Comparison of ENCODE assay signal across 8 mouse cellular contexts in the genomic region with DNA sequence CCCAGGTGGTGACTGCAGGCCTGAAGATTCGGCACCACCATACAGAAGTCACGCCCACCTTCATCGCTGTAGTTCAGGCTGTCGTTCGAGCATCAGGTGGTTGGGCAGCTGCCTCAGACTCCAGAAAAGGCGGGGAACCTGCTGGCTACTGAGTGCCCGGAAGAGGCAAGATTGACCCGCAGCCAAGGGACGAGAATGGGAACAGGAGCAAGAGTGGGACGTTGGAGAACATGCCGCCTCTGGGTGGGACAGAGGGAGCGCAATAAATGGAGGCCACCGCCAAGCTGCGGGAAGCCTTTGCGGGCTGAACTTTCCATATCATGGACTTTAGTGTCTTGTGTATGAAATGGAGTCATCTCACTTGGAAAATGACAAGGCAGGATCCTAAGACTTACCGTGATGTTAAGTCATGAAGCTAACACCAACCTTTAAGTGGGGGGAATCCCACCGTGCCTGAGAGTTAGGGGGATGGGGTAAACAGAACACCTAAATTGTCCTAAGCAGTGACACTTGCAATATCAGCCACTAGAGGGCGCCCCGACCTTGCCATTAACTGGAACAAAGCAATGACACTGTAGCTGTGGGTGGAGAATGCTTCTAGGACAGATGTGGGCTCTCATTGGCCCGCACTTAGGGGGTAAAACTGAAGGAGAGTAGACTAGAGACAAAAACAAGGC. TPM values are rescaled to one million over a fixed set of nuclear protein-coding genes. Genes with fewer than 3 reads are reported as not detected.
A peak's percentile ranks its signal among the peaks of the same experiment; 100 is the strongest.
DNase-seq lines count a peak whose midpoint lies in the region; ATAC-seq lines count a peak whose summit lies in the region.

No protein-coding gene starts in this region.

- peak; percentile 85 for ATAC-seq in inflammation-experienced regulatory T-cells, adult 6 months

- intact Hi-C loops in gastrocnemius, postnatal 14 days (cut with DNase I; ENCODE audit: low total_unique reads): loop anchor here (2.0 to 10.0 kb wide), 3 partner anchors 49 to 249 kb away; a partner anchor contains a TSS

- DNase-seq in adipocyte (ENCODE audit: low spot score): peak; percentile 90
- DNase-seq in embryo, embryonic 10 days (ENCODE audit: low spot score): peak; percentile 95
- peak; percentile 86 for DNase-seq in gastrocnemius, postnatal 14 days
- DNase-seq in left cerebral cortex, adult 9 months (ENCODE audit: low spot score in 2 of 2): peak; percentile 22 to 93
- peak; percentile 90 for DNase-seq in mesoderm, embryonic 11.5 days (ENCODE audit: low read depth, low spot score)
- peak; percentile 64 to 81 for DNase-seq in right cerebral cortex, postnatal 36 days (ENCODE audit: low spot score in 2 of 2)
- peak; percentile 76 to 90 for DNase-seq in urinary bladder, postnatal 4 days (ENCODE audit: low spot score in 2 of 2)

RNA-seq across cellular contexts. Expression of a gene that starts 3.1 kb away (rescaled TPM):
- total RNA-seq in gastrocnemius, postnatal 14 days (2021): 1 to 10 TPM; 5.6 to 7.4 TPM
- under 1 TPM; 0.29 to 0.45 (median 0.42) TPM for polyA plus RNA-seq in inflammation-experienced regulatory T-cells, adult 6 months (2017; shearing (Covaris generic))

RNA-seq across cellular contexts. Expression of a gene that starts 24.6 kb away (rescaled TPM):
- total RNA-seq in gastrocnemius, postnatal 14 days (2021): under 1 TPM; 0.66 TPM
- 10 to 100 TPM in 1 of 3 experiments, 1 to 10 TPM in 1, under 1 TPM in 1; 0.26 to 15.4 (median 2.2) TPM for polyA plus RNA-seq in inflammation-experienced regulatory T-cells, adult 6 months (2017; shearing (Covaris generic))

RNA-seq across cellular contexts. Expression of a gene that starts 25.9 kb away (rescaled TPM):
- under 1 TPM; 0.53 to 0.90 TPM for total RNA-seq in gastrocnemius, postnatal 14 days (2021)
- polyA plus RNA-seq in inflammation-experienced regulatory T-cells, adult 6 months (2017; shearing (Covaris generic)): 1 to 10 TPM in 1 of 3 experiments, under 1 TPM in 2; 0.16 to 1.7 (median 0.47) TPM

RNA-seq across cellular contexts. Expression of a gene that starts 57.8 kb away (rescaled TPM):
- 1 to 10 TPM; 2.1 to 3.2 TPM for total RNA-seq in gastrocnemius, postnatal 14 days (2021)
- 10 to 100 TPM; 12.4 to 23.2 (median 19.2) TPM for polyA plus RNA-seq in inflammation-experienced regulatory T-cells, adult 6 months (2017; shearing (Covaris generic))

Comparison
In these comparisons a context has a peak if more than half of its experiments do, and no peak if none do; other contexts are left out.
1. Peak in every context shown above with its lines: DNase-seq and ATAC-seq.